Mouse (Mus musculus): ENCODE results near the gene Rcan3.

The Rcan3 gene

GRCm38 (mm10) chr4:135433443-135434394, at the start of gene Rcan3:
Rcan3 (minus strand) TSS chr4:135433853.
- DNase-seq (ENCODE audit: low spot score), result peak; percentile 75

GRCm38 (mm10) chr4:135480370-135480769, 46.7 kb upstream of the Rcan3 start:
- DNase-seq (ENCODE audit: low spot score), result no peak

GRCm38 (mm10) chr4:135477851-135478250, 44.2 kb upstream of the Rcan3 start:
- no peak for DNase-seq (ENCODE audit: low spot score)

GRCm38 (mm10) chr4:135463406-135463805, 29.8 kb upstream of the Rcan3 start:
- DNase-seq (ENCODE audit: low spot score), result no peak

- no peak for DNase-seq (ENCODE audit: low spot score)
Observed at GRCm38 (mm10) chr4:135453572-135453971, 19.9 kb upstream of the Rcan3 start.

GRCm38 (mm10) chr4:135453164-135453563, 19.5 kb upstream of the Rcan3 start:
- DNase-seq (ENCODE audit: low spot score), result no peak

GRCm38 (mm10) chr4:135451360-135452015, 17.8 kb upstream of the Rcan3 start:
- no peak for DNase-seq (ENCODE audit: low spot score)

GRCm38 (mm10) chr4:135442473-135442872, 8.8 kb upstream of the Rcan3 start:
- DNase-seq (ENCODE audit: low spot score), result no peak

GRCm38 (mm10) chr4:135439904-135440522, 6.4 kb upstream of the Rcan3 start:
- no peak for DNase-seq (ENCODE audit: low spot score)

GRCm38 (mm10) chr4:135439188-135439647, 5.6 kb upstream of the Rcan3 start:
- peak; percentile 19 for DNase-seq (ENCODE audit: low spot score)

GRCm38 (mm10) chr4:135437924-135438323, 4.3 kb upstream of the Rcan3 start:
- no peak for DNase-seq (ENCODE audit: low spot score)

GRCm38 (mm10) chr4:135436291-135436690, 2.6 kb upstream of the Rcan3 start:
- no peak for DNase-seq (ENCODE audit: low spot score)

- DNase-seq (ENCODE audit: low spot score), result no peak
Observed at GRCm38 (mm10) chr4:135434395-135434789, 739 bp upstream of the Rcan3 start.

GRCm38 (mm10) chr4:135433086-135433442, 589 bp downstream of the Rcan3 start:
- DNase-seq (ENCODE audit: low spot score), result peak; percentile 16

GRCm38 (mm10) chr4:135429990-135430760, 3.5 kb downstream of the Rcan3 start:
- no peak for DNase-seq (ENCODE audit: low spot score)

- no peak for DNase-seq (ENCODE audit: low spot score)
Observed at GRCm38 (mm10) chr4:135429383-135429782, 4.3 kb downstream of the Rcan3 start.

- no peak for DNase-seq (ENCODE audit: low spot score)
Observed at GRCm38 (mm10) chr4:135426587-135426986, 7.1 kb downstream of the Rcan3 start.

- DNase-seq (ENCODE audit: low spot score), result no peak
Observed at GRCm38 (mm10) chr4:135425625-135426024, 8.0 kb downstream of the Rcan3 start.

- no peak for DNase-seq (ENCODE audit: low spot score)
Observed at GRCm38 (mm10) chr4:135420961-135421360, 12.7 kb downstream of the Rcan3 start.

GRCm38 (mm10) chr4:135420416-135420815, 13.2 kb downstream of the Rcan3 start:
- no peak for DNase-seq (ENCODE audit: low spot score)

GRCm38 (mm10) chr4:135419996-135420395, 13.7 kb downstream of the Rcan3 start:
- no peak for DNase-seq (ENCODE audit: low spot score)

- DNase-seq (ENCODE audit: low spot score), result no peak
Observed at GRCm38 (mm10) chr4:135416367-135416766, 17.3 kb downstream of the Rcan3 start.
